Mouse (Mus musculus) frontal cortex, adult 2 months (tissue): ENCODE measurements around the gene Gm20708. TPM values are rescaled to one million over a fixed set of nuclear protein-coding genes. Genes with fewer than 3 reads are reported as not detected.
"Not testable (repeated sequence)": the region's sequence is repeated elsewhere in the genome, so short reads cannot be mapped to it uniquely, and the experiment has no call there.

ENCODE experiments used
- DNase-seq, 2 experiments: peaks; one replicate each; pipeline ENCODE4 v3.0.0; 2022; ENCODE audit warnings: low spot score in 1 of 2; ENCODE audit errors: extremely low spot score in 1 of 2
- polyA plus RNA-seq: library from polyadenylated mRNA; depleted of rRNA; stranded (reverse); fragments of >200 nt; gene quantifications from 2 replicates; pipeline ENCODE4 v1.2.3, GENCODE M21; 2012

Gene Gm20708
- polyA plus RNA-seq, 1 experiment, result 1.3 TPM

DNA sequence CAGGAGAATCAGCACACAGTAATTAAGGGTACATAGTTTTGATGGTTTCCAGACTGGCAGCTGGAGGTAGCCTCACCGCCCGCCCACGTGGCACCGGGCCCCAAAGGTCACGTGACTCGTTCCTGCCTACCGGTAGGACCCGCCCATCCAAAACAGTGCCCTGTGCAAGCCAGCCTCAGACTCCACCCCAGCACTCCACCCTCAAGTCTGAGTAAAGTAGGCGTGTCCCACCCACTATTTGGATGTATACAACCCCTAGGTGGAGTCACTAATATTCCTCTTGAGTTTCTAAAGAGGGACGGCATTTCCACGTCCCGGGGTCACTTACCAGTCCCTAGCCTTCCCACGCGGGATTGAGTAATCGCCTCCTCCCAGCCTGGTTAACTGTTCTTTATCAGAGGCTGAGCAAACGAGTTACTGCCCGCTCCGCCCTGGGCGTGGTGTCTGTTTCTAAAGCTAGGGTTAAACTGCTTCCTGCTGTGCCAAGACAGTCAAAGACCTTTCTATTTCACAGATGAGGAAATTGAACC is 28.8 kb upstream of the Gm20708 start:
- DNase-seq, result peak in 1 of 2 experiments; percentile 56

GRCm38 (mm10) chr11:117781199-117781821 is 28.2 kb upstream of the Gm20708 start:
- DNase-seq, result no peak

GRCm38 (mm10) chr11:117781993-117782704 is 27.3 kb upstream of the Gm20708 start, which contains the start of the genes Tmc8 and Tmc6:
TSS of gene Tmc8 (plus strand) at chr11:117782076.
TSS of gene Tmc6 (minus strand) at chr11:117782198.
- no peak for DNase-seq

GRCm38 (mm10) chr11:117782705-117783034 is 26.8 kb upstream of the Gm20708 start:
- DNase-seq, result no peak

DNA sequence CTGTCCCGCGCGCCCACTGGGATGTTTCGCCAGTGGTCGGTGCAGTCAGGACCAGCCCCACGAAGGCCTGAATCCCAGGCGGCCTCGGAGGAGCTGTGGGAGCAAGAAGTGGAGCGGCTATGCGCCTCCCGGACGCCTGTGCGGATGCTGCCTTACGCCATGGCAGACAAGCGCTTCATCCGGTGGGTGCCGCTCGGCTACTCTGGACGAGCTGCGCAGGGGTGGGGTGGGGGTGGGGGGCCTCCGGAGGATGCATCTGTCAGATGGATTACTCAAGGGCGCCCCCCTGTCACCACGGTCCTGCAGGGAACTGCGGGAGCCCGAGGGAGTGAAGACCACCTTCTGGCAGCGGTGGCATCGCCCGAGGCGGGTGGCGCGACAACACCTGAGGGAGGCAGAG is 26.4 kb upstream of the Gm20708 start:
- peak in 1 of 2 experiments; percentile 61 for DNase-seq

DNA sequence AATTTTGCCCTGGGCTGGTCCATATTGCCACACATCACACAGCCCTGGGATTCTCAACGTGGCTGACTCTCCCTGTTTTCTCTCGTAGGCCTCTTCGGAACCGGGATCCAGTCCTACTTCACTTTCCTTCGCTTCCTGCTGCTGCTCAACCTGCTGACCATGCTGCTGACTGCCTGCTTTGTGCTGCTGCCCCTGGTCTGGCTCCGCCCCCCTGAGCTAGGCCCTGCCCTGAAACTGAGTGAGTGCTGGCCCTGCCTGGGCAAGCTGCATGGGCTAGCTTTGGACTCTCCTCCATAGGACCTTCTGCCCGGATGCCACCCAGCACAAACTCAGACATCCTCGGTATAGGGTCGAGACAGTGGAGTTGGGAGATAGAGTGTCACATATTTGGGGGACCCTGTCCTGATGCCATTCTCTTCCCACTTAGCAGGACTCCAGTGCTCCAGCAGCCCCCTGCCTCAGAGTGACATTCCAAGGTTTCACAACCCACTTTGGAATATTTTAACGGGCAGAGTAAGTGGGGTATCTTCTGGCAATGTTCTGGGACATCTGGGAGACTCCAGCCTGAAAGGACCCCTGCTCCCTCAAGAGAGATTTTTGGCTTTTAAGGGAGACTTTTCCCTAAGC is 25.7 kb upstream of the Gm20708 start:
- no peak for DNase-seq

DNA sequence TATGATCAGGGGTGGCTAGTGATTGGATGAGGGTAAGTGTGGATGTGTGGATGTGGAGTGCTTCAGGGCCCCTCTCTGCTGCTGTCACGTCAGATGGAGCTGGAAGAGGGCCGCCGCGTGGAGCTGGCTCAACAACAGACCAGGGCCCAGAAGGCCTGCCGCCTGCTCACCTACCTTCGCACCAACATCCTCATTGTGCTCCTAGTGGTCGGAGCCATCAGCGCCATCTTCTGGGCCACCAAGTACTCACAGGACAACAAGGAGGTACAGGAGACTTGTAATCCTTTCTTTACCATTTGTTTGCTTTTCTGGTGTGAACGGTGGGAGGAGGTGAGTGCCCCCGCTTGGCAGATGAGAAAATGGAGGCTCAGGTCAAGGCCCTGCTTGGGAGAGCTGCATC is 23.2 kb upstream of the Gm20708 start:
- peak in 1 of 2 experiments; percentile 69 for DNase-seq

DNA sequence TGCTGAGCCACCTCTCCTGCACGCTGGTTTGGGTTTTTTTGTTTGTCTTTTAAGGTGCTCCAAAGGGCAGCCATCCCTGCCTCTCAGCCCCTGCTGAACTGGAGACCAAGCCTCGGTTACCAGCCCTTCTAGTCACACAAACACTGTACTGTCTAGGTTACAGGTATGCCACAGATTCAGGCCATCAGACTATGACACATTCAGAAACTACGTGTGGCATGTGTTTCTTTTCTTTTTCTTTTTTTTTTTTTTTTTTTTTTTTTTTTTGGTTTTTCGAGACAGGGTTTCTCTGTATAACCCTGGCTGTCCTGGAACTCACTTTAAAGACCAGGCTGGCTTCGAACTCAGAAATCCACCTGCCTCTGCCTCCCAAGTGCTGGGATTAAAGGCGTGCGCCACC is 21.0 kb upstream of the Gm20708 start:
- not testable (repeated sequence) for DNase-seq

- peak in 1 of 2 experiments; percentile 74 for DNase-seq
These were observed 19.2 kb upstream of the Gm20708 start for GRCm38 (mm10) chr11:117790286-117790685.

GRCm38 (mm10) chr11:117790703-117791440 is 18.6 kb upstream of the Gm20708 start:
- DNase-seq, result no peak

DNA sequence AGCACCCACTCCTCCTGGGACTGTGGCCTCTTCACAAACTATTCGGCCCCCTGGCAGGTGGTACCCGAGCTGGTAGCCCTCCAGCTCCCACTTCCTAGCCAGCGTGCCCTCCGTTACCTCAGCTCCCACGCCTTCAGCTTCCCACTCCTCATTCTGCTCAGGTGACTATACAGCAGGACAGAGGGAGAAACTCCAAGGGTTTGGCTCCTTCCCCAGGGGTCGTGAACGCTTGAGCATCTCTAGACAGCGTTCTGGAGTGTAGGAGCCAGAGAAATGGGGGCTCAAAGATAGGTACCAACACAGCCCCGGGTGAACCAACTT is 18.1 kb upstream of the Gm20708 start:
- no peak for DNase-seq

- DNase-seq, result no peak
These were observed 17.1 kb upstream of the Gm20708 start for GRCm38 (mm10) chr11:117792281-117792888.

DNA sequence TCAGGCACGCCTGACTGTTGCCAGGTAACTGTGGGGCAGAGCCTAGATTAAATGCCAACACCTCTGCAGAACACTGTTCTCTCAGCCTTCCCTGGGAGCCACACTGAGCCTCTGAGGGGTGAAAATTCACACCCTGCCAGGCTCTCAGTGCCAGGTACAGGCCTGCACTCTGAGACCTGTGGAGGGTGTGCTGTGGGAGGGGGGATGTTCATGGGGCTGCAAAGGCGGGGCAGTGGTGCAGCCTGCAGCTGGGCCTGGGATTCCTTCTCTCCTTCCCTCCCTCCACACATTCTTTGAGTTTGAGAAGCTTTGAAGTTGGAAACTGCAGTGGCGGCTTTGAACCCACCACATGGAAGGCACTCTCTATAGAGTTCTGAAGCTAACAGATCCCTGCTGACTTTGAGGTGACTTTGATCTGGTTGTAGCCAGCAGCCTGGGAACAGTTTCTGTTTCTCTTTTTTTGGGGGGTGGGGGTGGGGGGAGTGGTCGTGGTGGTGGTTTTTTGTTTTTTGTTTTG is 15.4 kb upstream of the Gm20708 start:
- DNase-seq, result no peak

GRCm38 (mm10) chr11:117796954-117797353 is 12.5 kb upstream of the Gm20708 start:
- DNase-seq, result no peak

- DNase-seq, result no peak
These were observed 11.8 kb upstream of the Gm20708 start, which contains the start of gene 6030468B19Rik for GRCm38 (mm10) chr11:117797511-117798159. TSS of gene 6030468B19Rik (plus strand) at chr11:117797660.

DNA sequence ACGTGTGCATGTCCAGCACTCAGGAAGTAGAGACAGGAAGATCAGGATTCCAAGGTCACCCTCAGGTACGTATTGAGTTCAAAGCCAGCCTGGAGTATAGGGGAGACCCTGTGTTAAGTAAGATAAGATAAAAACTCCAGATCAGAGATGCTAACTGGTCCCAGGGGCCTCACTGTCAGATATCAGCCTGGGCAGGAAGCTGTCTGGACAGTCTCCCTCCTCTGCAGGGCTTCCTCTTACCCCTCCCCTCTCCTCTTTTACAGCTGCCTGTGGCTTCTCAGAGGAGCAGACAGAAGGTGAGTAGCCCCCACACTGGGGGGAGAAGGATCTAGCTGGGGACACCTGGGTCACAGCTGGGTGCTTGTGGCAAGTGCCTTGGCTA is 11.3 kb upstream of the Gm20708 start:
- no peak for DNase-seq

DNA sequence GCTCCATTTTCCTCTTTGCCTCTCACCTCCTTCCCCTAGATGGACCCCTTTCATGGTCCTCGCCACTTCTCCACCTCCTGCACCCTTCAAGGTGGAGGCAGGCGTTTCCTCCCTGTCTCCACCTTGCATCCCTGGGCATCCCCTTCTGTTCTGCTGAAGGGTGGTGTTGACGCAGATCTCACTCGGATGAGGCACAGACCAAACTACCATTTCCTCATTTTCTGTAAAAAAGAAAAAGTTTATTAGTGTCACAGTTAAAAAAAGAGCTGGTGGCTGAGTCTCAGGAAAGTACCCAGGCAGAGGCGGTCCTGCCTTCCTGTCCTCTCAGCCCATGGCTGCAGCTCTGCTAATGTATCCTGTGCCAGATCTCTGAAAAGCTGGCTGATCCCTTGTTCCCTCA is 10.3 kb upstream of the Gm20708 start:
- DNase-seq, result no peak

GRCm38 (mm10) chr11:117800038-117800437 is 9.4 kb upstream of the Gm20708 start:
- DNase-seq, result no peak

- DNase-seq, result no peak
These were observed 7.8 kb upstream of the Gm20708 start for GRCm38 (mm10) chr11:117801650-117802049.

- DNase-seq, result no peak
These were observed 6.2 kb upstream of the Gm20708 start for GRCm38 (mm10) chr11:117803166-117803688.
